In the genomic region with DNA sequence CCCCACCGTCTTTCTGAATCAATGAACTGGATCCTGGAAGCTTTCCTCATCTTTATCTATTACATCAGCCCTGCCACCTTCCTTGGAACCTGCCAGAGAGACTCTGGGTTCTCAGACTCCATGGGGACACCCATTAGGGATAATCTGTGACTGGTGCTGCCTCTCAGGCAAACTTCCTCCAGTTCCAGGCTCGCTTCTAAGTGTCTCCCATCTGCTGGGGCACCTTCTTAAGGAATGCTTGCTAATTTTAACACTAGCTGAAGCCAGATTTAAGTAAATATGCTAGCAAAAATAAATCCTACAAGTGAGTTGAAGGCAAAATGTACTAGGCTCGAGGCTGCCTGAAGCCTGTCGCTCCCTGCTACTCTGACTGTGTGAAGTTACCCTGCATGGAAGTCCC, we compare ENCODE assay signal across 21 mouse cellular contexts.
DNase-seq lines count a peak whose midpoint lies in the region; TF ChIP-seq lines count a peak whose summit lies in the region.
"Had no signal": no experiment of that assay in that cellular context is flagged by ENCODE, and none has a peak within 500 bp of the region (broad histone marks: within the 10 kb centered on the region; RNA-seq: fewer than 3 reads in every experiment).

No protein-coding gene starts in this region.

- no peak for DNase-seq in gastrocnemius, adult 2 months
- no peak for DNase-seq in gastrocnemius, postnatal 4 days (ENCODE audit: low spot score in 2 of 2)
- peak; percentile 74 for DNase-seq in brain, adult 2 months (ENCODE audit: low read depth, low spot score)
- DNase-seq in frontal cortex, postnatal 36 days (ENCODE audit: low spot score in 2 of 2): peak; percentile 22 to 72
- peak; percentile 71 to 83 for DNase-seq in right cerebral cortex, postnatal 10 days (ENCODE audit: low spot score in 2 of 2)
- no peak for DNase-seq in urinary bladder, adult 18-20 months (ENCODE audit: low spot score in 2 of 2)
- no peak for DNase-seq in urinary bladder, postnatal 14 days (ENCODE audit: low spot score)
- no peak for DNase-seq in heart, postnatal 14 days
- DNase-seq: adrenal gland, postnatal 14 days; cerebellum, adult 11 months; cerebellum, adult 9-11 months; gastrocnemius, postnatal 10 days; heart, adult 11 months; heart, postnatal 10 days; kidney, postnatal 36 days had no signal

- H3K27ac ChIP-seq in gastrocnemius, adult 2 months: peak overlapping the region; percentile 87
- H3K27ac ChIP-seq: embryonic facial prominence, embryonic 10.5 days; hindbrain, embryonic 12.5 days; macrophage; midbrain, embryonic 10.5 days had no signal

- no peak overlapping the region for H3K4me3 ChIP-seq in gastrocnemius, adult 2 months
- H3K4me3 ChIP-seq: embryonic facial prominence, embryonic 10.5 days; heart, embryonic 12.5 days; hindbrain, embryonic 12.5 days; midbrain, embryonic 10.5 days; myocyte had no signal

- intact Hi-C loops in gastrocnemius, adult 2 months (cut with DNase I): loop anchor here (5.0 kb wide), 1 partner anchor 123 kb away; no protein-coding TSS in a partner anchor
- intact Hi-C loops in heart, postnatal 14 days (cut with DNase I): no loop called here

- no peak for TF ChIP-seq CTCF in gastrocnemius, adult 2 months (IDR thresholded peaks at IDR 0.05)

Comparison
In these comparisons a context has a peak if more than half of its experiments do, and no peak if none do; other contexts are left out.
1. DNase-seq: peak in brain, adult 2 months (single experiment), frontal cortex, postnatal 36 days (2 of 2) and right cerebral cortex, postnatal 10 days (2 of 2); none in gastrocnemius, adult 2 months (single experiment), gastrocnemius, postnatal 4 days (0 of 2), urinary bladder, adult 18-20 months (0 of 2), urinary bladder, postnatal 14 days (single experiment) and heart, postnatal 14 days (0 of 2).